In genomic region chr1:166821146-166821545, GRCm38 (mm10) we compare ENCODE assay signal across 11 mouse cellular contexts.
DNase-seq lines count a peak whose midpoint lies in the region; ATAC-seq and TF ChIP-seq lines count a peak whose summit lies in the region.
"Had no signal": no experiment of that assay in that cellular context is flagged by ENCODE, and none has a peak within 500 bp of the region (broad histone marks: within the 10 kb centered on the region; RNA-seq: fewer than 3 reads in every experiment).

No protein-coding gene starts in this region.

- no peak overlapping the region for H3K27ac ChIP-seq in intestine, postnatal 0 days (ENCODE audit: low read depth, low read length)
- no peak overlapping the region for H3K27ac ChIP-seq in intestine, embryonic 16.5 days (ENCODE audit: low read length)
- H3K27ac ChIP-seq in thymus, adult 2 months (ENCODE audit: control insufficient read depth, insufficient read depth, low read length): no peak overlapping the region
- H3K27ac ChIP-seq in bone marrow macrophage, adult 2 months (ENCODE audit: insufficient read depth, low read depth, low read length): no peak overlapping the region
- H3K27ac ChIP-seq: embryonic facial prominence, embryonic 10.5 days; forebrain, embryonic 12.5 days had no signal

- no peaks in the 10 kb centered on the region for H3K9me3 ChIP-seq in intestine, postnatal 0 days (ENCODE audit: control insufficient read depth)
- no peaks in the 10 kb centered on the region for H3K9me3 ChIP-seq in intestine, embryonic 16.5 days (ENCODE audit: control insufficient read depth, low read length)
- H3K9me3 ChIP-seq: forebrain, embryonic 12.5 days had no signal

- DNase-seq in thymus, adult 2 months: no peak
- DNase-seq in thymus, adult 18-20 months: no peak
- no peak for DNase-seq in frontal cortex, postnatal 36 days (ENCODE audit: low spot score in 2 of 2)
- DNase-seq: cerebellum, adult 8-10 months; heart, postnatal 10 days had no signal

- H3K4me3 ChIP-seq in intestine, postnatal 0 days (ENCODE audit: low read depth, low read length): no peak overlapping the region
- no peak overlapping the region for H3K4me3 ChIP-seq in intestine, embryonic 16.5 days (ENCODE audit: low read length)
- H3K4me3 ChIP-seq in thymus, adult 2 months (ENCODE audit: control insufficient read depth, insufficient read depth, low read length): no peak overlapping the region
- H3K4me3 ChIP-seq in bone marrow macrophage, adult 2 months (ENCODE audit: insufficient read depth, low read length): no peak overlapping the region
- H3K4me3 ChIP-seq: embryonic facial prominence, embryonic 10.5 days; forebrain, embryonic 12.5 days had no signal

- no peak for TF ChIP-seq POLR2A in thymus, adult 2 months (IDR thresholded peaks at IDR 0.05; ENCODE audit: control insufficient read depth, extremely low read depth, insufficient read depth, low read length, poor library complexity)
- no peak for TF ChIP-seq POLR2A in bone marrow macrophage, adult 2 months (IDR thresholded peaks at IDR 0.05; ENCODE audit: borderline replicate concordance, low read depth, low read length)

- 42% methylated on average over 3 of the region's 3 CpGs for WGBS in intestine, postnatal 0 days
- 33% methylated on average over 3 of the region's 3 CpGs for WGBS in intestine, embryonic 16.5 days
- 61% methylated on average over 3 of the region's 3 CpGs for WGBS in thymus, adult 2 months

- TF ChIP-seq CTCF in intestine, postnatal 0 days (IDR thresholded peaks at IDR 0.05; ENCODE audit: low read depth): peak; percentile 36; the same call in 1 of the 2 replicates
- TF ChIP-seq CTCF in thymus, adult 2 months (IDR thresholded peaks at IDR 0.05; ENCODE audit: borderline replicate concordance, control insufficient read depth, extremely low read depth, insufficient read depth, low read length, poor library complexity): 0 out of 2 replicates have a peak, but pooled peaks have one; percentile 26
- peak; percentile 56; the same call in 1 of the 2 replicates for TF ChIP-seq CTCF in bone marrow macrophage, adult 2 months (IDR thresholded peaks at IDR 0.05; ENCODE audit: low read depth, low read length)

- no peak overlapping the region for H3K4me2 ChIP-seq in intestine, postnatal 0 days (replicated peaks; ENCODE audit: low read depth)
- H3K4me2 ChIP-seq in intestine, embryonic 16.5 days (ENCODE audit: low read depth, low read length): no peak overlapping the region
- H3K4me2 ChIP-seq: forebrain, embryonic 12.5 days had no signal

- no peaks in the 10 kb centered on the region for H3K4me1 ChIP-seq in intestine, postnatal 0 days (replicated peaks; ENCODE audit: control insufficient read depth, insufficient read depth, low read length)
- H3K4me1 ChIP-seq in intestine, embryonic 16.5 days (ENCODE audit: control insufficient read depth, insufficient read depth, low read length): no peaks in the 10 kb centered on the region
- peaks cover 3% of the 10 kb centered on the region for H3K4me1 ChIP-seq in thymus, adult 2 months (replicated peaks; ENCODE audit: control insufficient read depth, insufficient read depth, low read length)
- H3K4me1 ChIP-seq in bone marrow macrophage, adult 2 months (ENCODE audit: control insufficient read depth, insufficient read depth, low read length): peaks cover 30% of the 10 kb centered on the region
- H3K4me1 ChIP-seq: embryonic facial prominence, embryonic 10.5 days; forebrain, embryonic 12.5 days had no signal

- H3K9ac ChIP-seq in intestine, postnatal 0 days (ENCODE audit: low read depth, low read length): no peak overlapping the region
- H3K9ac ChIP-seq in intestine, embryonic 16.5 days (ENCODE audit: low read depth, low read length): no peak overlapping the region
- H3K9ac ChIP-seq: forebrain, embryonic 12.5 days had no signal

- ATAC-seq in intestine, postnatal 0 days: no peak
- no peak for ATAC-seq in intestine, embryonic 16.5 days
- no peak for ATAC-seq in cerebellum, adult (ENCODE audit: insufficient number of reproducible peaks, low FRiP score, low TSS enrichment)

- no peaks in the 10 kb centered on the region for H3K36me3 ChIP-seq in intestine, postnatal 0 days (ENCODE audit: control insufficient read depth, insufficient read depth)
- H3K36me3 ChIP-seq in intestine, embryonic 16.5 days (ENCODE audit: control insufficient read depth, insufficient read depth, low read length): no peaks in the 10 kb centered on the region
- H3K36me3 ChIP-seq in thymus, adult 2 months (ENCODE audit: control insufficient read depth, insufficient read depth, low read length): no peaks in the 10 kb centered on the region
- H3K36me3 ChIP-seq: embryonic facial prominence, embryonic 10.5 days; forebrain, embryonic 12.5 days had no signal

- H3K27me3 ChIP-seq in intestine, postnatal 0 days (replicated peaks; ENCODE audit: control insufficient read depth, insufficient read depth, low read length): no peaks in the 10 kb centered on the region
- H3K27me3 ChIP-seq in intestine, embryonic 16.5 days (replicated peaks; ENCODE audit: control insufficient read depth, insufficient read depth, low read length): no peaks in the 10 kb centered on the region
- H3K27me3 ChIP-seq in thymus, adult 2 months (ENCODE audit: control insufficient read depth, insufficient read depth, low read length): no peaks in the 10 kb centered on the region
- H3K27me3 ChIP-seq: forebrain, embryonic 12.5 days had no signal
